Mouse (Mus musculus): ENCODE measurements around the gene Mapk12.

DNA sequence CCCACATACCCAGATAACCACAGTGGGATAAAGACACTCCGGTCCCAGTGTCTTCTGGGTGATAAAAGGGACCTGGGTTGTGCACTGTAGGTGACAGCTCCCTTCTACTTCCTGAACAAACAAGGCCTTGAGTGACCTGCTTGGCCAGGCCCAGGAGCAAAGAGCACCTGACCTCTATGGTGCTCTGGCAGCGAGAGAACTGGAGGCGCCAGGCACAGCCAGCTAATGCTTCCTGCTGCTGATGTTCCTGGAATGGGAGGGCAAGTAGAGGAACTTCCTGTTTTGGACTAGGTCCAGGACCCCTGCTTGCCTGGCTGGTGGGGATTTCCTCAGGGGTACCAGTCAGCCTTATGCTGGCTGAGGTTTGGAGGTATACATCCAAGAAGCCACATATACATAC is 29.6 kb upstream of the Mapk12 start:
- TF ChIP-seq BHLHE40 (IDR thresholded peaks at IDR 0.05; ENCODE audit: low read depth, low read length) (no peak), KAT2A (IDR thresholded peaks at IDR 0.05; ENCODE audit: insufficient replicate concordance, low read length) (no peak), MXI1 (IDR thresholded peaks at IDR 0.05; ENCODE audit: low read depth, low read length) (no peak), EP300 (IDR thresholded peaks at IDR 0.05; ENCODE audit: low read length) (no peak), CTCF (conservative IDR thresholded peaks at IDR 0.05 in 1 of 2, IDR thresholded peaks at IDR 0.05 in 1 of 2; ENCODE audit: low read depth in 2 of 2, low read length in 2 of 2) (no peak), RAD21 (IDR thresholded peaks at IDR 0.05; ENCODE audit: low read depth, low read length) (no peak), PAX5 (IDR thresholded peaks at IDR 0.05; ENCODE audit: low read length) (no peak), E2F4 (IDR thresholded peaks at IDR 0.05; ENCODE audit: insufficient replicate concordance, low read depth, low read length) (no peak)

Measured in CH12.LX (cell line).